Mouse (Mus musculus) adrenal gland (tissue): Measurements from ENCODE around the gene Cfap70.

Experiments used
- intact Hi-C: fragments of 180-260 bp; cut with DNase I; formaldehyde crosslinking; loops from one replicate; pipeline ENCODE4 v1.15.1; 2025

Gene Cfap70

DNA sequence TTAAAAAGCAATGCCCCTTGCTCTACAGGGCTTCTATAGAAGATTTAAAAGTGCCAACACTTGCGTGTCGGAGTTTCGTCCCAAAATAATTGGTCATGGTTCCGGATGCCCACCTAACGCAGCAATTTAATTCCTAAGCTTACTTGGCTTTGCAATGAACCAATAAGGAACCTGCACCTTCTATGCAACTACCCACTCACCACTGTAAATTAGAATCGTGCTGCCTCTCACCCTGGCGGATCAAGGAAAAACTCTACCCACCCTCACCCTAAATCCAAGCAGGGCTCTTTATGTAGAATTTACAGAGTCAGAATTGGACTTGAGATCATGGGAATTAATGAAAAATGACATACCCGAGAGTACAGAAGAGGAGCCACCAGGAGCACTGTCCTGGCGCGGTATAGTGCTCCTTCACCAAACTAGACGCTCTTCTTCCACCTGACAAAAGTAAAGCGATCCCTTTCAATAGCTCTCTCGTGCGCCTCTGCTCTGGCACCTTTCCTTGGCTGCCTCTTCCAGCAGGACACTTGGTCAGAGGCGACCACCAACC is 104.5 kb downstream of the Cfap70 start:
- intact Hi-C loops = loop anchor here (5.0 kb wide), 1 partner anchor 45 kb away; the partner anchor contains the start of gene Mrps16

DNA sequence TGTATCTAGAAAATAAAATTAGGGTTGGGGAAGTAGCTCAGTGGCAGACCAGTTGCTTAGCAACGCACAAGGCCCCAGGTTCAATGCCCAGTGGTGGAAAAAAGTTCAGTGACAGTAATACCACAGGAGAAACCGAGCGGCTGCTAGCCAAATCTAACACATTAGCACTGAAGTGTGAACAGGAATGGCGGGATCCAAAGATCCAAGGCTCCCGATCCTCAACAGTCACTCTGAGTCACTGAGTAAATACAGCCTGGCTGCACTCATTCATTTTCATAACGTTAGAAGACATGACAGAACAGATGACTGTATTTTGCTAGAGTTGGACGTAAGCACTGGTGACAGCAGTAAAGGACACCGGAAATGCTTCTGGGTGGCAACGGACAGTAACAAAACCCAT is 106.1 kb downstream of the Cfap70 start:
- intact Hi-C loops = loop anchor here (5.0 kb wide), 1 partner anchor 46 kb away; the partner anchor contains the start of gene Mrps16
